Mouse (Mus musculus): ENCODE data around the gene Gabbr2.

DNA sequence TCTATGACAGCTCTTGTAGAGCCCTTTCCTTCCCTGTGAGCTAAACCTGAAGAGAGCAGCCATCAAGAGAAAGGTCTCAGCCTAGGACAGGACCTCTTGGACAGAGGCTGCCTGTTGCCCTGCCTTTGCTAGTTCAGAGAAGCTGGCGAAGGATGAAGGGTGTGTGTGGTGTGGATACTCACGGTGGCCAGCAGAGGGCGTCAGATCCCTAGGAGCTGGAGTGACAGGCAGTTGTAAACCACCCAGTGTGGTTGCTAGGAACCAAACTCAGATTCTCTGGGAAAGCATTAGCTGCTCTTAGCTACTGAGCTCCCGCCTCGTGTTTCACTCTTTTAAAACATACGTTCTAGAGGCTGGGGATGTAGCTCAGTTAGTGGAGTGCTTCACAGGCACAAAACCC, 210.6 kb downstream of the Gabbr2 start:
- TF ChIP-seq POLR2A (IDR thresholded peaks at IDR 0.05; ENCODE audit: control insufficient read depth, low read depth, low read length): no peak
- peak; percentile 90; the same call in 1 of the 2 replicates for TF ChIP-seq CTCF (IDR thresholded peaks at IDR 0.05; ENCODE audit: control insufficient read depth, insufficient read depth, insufficient replicate concordance, low read depth, low read length)

Measured in testis, adult 2 months (tissue).